Mouse (Mus musculus): ENCODE data around the gene Armh1.
A peak's percentile ranks its signal among the peaks of the same experiment; 100 is the strongest.

DNA sequence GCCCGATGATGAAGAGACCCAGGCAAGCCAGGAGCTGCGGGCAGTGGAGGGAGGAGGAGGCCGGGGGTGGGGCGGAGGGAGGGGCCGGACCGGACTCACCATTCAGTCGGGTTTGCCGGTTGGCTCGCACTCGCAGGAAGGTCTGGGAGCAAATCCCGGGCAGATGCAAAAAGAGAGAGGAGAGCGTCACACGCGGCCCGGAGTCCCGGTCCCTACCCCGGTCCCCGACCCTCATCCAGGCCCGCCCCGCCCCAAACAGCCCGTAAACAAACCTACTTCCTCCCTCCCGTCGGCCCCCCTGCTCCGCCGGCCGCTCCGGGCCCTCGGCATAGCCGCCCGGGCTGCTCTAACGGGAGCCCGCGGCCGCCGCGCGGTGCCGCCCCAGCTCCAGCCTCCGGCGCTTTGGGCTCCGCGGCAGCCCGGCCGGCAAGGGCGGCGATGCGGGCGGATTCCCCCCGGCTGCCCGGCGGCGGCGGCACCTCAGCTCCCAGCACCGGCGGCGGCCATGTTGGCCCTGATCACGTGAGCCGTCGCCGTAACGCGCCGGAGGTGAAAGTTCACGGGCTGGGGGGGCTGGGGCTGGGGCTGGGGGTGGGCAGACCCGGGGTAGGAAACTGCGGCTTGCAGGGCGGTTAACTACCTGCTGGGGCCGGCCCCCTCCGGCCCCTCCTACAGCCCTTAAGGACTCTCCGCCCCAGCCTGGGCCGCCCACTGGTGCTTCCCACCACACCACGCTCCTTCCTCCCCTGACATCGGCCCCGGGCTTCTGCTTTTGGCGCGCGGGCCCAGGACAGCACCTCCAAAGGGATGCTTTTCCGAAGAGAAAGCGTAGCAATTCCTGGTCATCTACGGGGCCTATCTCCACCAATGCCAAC lies 37.2 kb upstream of the Armh1 start:
- no peak for TF ChIP-seq CTCF (conservative IDR thresholded peaks at IDR 0.05; ENCODE audit: insufficient read depth, insufficient read length, low read depth, low read length)
- peak; percentile 18 for TF ChIP-seq POLR2A (IDR thresholded peaks at IDR 0.05; ENCODE audit: low read depth, low read length)

All from kidney, adult 2 months (tissue).